Mouse (Mus musculus) forelimb bud, embryonic 11.5 days (tissue): ENCODE measurements around the gene Vash1.

Experiments used
- DNase-seq: peaks from one replicate; pipeline ENCODE4 v3.0.0-alpha.2; 2012; ENCODE audit warnings: low read depth, low spot score

The Vash1 gene

DNA sequence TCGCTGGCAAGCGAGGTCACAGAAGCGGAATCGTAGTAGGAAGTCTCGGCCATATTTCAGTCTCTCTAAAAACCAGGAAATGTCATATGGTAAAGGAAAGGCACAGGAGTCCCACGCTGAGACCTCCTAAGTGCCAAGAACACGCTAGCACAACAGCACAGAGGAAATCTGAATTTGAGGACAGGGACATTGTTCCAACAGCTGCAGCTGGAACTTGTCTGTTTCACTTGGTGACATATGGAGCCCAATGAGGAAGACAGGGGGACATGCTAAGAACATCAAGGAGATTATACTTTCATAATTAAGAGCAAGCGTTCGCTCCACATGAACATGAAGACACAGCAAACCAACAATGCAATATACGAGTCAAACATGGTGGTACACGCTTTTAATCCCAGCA lies 38.5 kb downstream of the Vash1 start:
- DNase-seq: no peak

GRCm38 (mm10) chr12:86719961-86720639 lies 41.6 kb downstream of the Vash1 start:
- no peak for DNase-seq

- DNase-seq: no peak
These were observed 43.0 kb downstream of the Vash1 start for GRCm38 (mm10) chr12:86721453-86721852.

DNA sequence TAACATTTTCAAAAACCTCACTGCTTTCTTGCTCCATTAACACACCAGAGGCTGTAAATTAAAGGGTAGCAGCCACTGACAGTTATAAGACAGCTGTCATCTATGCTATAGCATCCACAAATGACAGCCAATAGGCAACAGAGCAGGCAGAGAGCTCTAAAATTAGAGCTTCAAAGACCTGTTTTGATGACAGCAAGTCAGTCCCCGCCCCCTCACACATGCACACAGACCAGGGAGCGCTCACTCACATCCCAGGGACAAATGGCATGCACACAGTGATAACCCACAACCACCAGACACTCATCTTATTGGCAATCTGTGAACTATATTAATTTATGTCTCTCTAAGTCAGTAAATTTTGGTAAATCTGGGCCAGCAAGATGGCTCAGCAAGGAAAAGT lies 45.8 kb downstream of the Vash1 start:
- DNase-seq: no peak

- DNase-seq: peak; percentile 36
These were observed 47.2 kb downstream of the Vash1 start for GRCm38 (mm10) chr12:86725706-86726105.

DNA sequence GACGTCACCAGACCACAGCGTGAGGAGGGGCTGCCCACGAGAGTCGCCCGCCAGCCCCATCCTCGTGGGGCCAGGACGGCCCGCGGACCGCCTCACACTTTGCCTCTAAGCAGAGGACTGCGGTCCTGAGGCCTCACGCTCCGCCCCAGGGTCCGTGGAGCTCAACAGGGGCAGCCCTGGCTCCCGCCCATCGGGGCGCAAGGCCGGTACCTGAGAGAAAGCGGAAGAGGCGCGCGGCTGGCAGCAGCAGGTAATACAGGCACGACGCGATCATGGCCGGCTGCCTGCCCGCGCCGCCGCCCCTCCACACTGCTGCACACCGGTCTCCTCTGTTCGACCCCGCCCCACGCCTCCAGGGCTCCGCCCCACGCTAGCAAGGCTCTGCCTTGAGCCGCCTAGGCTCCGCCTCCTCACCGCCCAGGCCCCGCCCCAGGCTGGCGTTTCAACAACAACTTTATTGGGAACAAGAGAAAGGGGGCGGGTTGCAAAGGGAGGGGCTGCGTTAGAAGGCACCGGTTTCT lies 47.7 kb downstream of the Vash1 start, which contains the start of gene Angel1:
Gene Angel1 (minus strand): TSS at position 341 of the 521 bp plus-strand sequence.
- DNase-seq: peak; percentile 96

DNA sequence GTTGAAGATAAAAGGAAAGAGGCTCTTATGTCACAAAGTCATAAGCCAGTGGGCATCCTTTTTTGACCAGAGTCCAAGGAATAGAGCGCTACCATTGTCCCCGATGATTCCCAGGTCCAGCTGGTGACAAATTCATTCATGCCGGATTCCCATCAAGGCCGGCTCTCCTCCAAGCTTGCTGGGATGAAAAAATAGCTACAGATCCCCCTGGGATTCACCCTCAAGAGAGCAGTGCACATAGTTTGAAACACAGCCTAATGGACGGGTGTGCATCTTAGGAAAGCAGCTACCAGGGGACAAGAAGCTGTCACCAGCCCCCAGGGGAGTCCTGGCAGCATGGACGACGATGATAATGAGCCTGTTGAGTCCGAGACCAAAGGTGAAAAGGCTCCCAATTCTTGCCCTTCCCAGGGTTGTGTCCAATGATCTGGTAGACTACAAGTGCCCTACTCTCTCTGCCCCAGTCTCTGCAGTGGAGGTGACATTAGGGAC lies 55.9 kb downstream of the Vash1 start, which contains the start of gene Lrrc74a:
Gene Lrrc74a (plus strand): TSS at position 51 of the 492 bp plus-strand sequence.
- DNase-seq: no peak
